Mouse (Mus musculus) gastrocnemius, adult 18-20 months (tissue): ENCODE results near the gene Trpv5. TPM values are rescaled to one million over a fixed set of nuclear protein-coding genes. Genes with fewer than 3 reads are reported as not detected.

Experiments
- DNase-seq: peaks from one replicate; pipeline ENCODE4 v3.0.0; 2021; ENCODE audit warnings: low spot score
- total RNA-seq, 2 experiments: library from RNA; stranded (reverse); gene quantifications; 2 replicates each; pipeline ENCODE4 v1.2.3; 2021

Gene Trpv5
- total RNA-seq, 2 experiments from 2014 or later = not detected

DNA sequence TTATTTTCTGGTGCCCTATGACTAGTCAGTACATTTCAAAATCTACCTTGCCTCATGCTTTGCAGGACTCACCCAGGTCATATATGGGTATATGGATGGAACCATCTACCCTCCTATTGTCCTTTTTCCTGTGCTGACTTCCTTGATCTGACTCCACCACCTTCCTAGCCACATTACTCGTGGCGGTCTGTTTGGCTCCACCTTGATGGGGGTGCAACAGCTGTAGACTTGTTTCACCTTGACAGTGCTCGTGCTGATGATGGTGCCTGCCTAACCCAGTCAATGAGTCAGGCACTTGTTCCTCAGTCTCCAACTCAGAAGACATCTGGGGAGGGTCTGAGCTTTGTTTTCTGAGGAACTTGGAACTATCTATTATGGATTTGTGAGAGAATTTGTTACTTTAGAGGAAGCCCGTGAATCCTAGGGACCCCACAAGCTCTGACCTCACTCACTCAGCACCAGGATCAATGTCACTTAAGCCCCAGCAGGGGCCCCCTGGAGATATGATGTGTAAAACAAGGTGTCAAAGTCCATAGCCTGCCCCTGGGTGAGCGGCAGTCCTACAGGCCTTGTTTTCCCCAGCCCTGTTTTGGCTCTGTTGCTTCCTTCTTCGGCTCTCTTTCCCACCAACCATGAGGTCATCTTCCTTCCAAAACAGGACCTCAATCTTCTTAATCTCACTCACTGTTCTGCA lies 39.2 kb downstream of the Trpv5 start:
- DNase-seq = no peak

DNA sequence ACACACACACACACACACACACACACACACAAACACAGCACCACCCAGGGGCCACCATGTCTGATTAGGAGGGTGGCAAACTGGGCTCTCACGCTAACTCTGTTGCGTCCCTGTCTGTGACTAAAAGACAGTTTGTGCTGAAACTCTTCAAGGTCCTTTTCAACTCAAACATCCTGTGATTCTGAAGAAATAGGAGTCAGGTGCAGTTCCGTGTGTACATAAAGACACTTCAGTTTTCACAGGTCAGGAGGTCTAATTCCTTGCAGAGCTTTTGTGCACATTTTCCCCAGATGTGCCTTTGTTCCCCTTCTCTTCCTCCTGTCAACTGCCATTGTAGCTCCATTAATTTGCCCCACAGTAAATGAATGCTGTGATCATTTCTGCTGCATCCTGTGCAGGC lies 40.1 kb downstream of the Trpv5 start:
- DNase-seq = no peak

DNA sequence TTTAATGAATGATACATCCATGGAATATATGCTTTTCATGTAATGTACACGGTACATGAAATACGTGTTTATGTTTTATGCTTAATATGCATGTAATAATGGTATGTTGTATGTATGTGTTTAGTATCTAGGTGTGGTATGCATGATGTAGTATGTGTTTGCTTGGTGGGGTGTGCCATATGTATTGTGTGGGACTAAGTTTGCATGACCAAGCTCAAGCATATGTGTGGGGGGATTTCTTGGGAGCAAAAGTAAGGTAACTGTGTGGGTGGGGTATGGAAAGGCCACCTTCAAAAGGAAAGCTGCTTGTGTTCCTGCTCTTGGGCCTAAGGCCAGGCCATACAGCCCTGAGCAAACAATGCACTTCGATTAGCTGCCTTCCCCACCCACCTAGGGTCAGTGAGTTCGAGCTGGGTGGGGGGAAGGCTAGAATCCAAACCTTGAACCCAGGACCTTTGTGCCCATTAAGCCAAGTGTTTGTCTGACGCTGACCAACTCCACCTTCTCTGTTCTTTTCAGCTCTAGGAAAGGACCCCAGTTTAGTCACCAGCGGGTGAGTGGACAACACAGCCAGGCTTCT lies 42.6 kb downstream of the Trpv5 start:
- DNase-seq = no peak

DNA sequence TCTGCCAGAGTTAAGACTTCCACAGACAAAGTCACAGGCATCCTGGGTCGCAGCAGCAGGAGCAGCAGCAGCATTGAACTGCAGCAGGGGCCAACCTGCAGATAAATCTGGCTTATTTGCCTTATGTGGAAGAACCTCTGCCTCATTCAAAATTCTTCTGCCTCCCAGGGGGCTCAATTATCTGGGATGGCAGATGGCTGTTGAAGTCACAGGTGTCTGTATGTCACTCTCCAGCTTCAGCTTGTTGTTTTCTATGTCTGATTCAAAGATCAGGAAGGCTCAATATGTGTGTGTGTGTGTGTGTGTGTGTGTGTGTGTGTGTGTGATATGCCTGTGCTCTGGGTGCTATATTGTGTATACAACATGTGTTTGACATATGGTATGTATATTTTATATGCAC lies 43.2 kb downstream of the Trpv5 start:
- DNase-seq = no peak

DNA sequence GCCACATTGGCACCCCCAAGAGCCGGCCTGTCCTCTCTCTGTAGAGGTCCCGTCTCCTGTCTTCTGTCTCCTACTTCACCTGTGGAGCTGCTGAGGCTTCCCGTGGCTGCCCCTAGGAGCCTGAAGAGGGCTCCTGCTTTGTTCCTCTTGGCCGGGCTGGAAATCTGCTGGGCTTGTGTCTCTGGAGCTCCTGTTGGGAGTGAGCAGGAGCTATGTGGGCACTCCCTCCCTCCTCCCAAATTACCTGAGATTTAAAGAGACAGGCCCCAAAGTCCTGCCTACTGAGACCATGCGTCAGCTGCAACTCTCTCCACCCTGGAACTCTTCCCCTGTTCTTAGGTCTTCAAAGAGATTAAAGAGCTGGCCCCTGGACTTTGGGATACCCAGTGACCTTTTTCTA lies 44.4 kb downstream of the Trpv5 start, which contains the start of gene Trpv6:
Gene Trpv6 (minus strand): TSS at position 228 of the 400 bp plus-strand sequence.
- no peak for DNase-seq

DNA sequence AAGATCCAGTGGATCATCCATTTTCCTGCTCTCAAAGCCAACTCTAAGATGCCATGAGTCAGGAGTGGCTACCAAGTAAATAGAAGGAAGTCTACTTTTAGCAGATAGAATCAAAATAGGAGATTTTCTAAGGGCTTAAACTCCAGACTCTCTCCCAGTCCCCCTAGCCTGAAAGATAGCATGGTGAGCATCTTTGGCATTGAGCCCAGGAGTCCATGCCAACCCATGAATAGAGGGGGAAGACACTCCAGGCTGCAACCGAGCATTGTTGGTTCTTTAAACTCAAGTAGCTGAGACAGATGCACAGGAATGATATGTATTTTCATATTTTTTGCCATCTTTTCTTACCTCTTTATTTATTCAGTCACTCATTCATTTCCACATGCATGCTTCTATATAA lies 45.4 kb downstream of the Trpv5 start:
- no peak for DNase-seq

DNA sequence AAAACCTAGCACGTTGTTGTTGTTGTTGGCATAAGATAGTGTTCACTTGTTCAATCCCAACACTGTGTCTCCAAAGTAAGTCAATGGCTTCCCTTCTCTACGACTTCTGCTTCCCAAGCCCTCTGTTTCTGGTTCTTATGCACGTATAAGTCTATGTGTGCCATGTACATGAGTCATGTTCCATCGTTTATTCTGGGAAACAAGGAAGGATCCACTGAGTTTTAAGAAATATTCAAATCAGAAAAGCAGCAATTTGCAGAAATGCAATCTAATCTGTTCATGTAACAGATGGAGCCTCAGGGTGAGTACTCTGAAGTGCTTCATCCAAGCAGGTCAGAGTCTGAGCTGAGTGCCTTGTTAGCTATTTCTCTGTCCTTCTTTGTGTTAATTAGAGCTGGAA lies 49.0 kb downstream of the Trpv5 start:
- no peak for DNase-seq

DNA sequence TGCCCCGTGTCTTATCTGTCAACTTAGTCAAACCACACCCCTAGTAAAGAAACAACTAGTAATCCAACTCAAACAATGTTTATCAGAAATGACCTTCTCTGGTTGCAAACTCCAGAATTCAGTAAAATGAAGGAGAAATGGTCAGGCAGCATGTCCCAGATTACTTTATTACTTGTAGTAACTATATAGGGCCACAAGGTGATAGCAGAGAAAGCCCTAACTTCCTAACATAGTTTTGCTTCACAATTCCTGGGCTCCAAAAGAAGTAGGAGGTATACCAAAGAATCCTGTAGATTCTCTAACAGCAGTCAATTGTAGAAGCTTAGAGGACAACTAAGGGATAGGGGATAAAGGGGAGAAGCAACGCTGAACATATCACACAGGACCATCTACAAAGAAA lies 49.8 kb downstream of the Trpv5 start:
- DNase-seq = no peak

DNA sequence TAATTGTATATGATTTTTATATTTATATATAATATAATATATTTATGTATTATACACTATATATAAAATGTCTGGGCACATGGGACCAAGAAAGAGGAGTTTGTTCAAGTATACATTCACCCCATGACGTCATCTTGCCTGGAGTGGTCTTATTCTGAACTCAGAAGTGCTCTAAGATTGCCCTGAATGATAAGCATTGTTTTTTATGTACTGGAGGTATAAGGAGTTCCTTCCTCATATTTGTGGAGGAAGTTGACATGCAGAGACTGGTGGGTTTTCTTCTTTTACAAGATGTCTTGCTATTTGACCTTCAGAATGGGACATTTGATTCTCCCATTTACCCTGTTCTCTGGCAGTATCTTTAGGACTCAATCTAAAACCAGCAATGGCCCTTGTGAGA lies 52.4 kb downstream of the Trpv5 start:
- no peak for DNase-seq

DNA sequence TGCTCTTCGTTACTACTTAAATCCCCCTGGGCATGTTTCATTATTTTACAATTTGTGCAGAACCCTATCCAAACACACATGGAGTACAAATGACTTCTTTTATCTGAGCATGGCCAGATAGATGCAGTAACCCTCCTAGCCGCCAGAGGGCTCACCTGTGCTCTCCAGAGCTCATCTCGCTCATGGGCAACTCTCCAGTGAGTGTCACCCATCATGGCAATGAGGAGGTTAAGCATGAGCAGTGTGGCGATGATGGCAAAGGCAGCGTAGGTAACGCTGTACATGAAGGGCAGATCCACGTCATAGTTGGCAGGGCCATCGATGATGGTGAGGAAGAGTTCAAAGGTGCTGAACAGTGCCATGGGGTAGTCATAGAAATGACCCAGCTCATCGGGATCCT lies 57.9 kb downstream of the Trpv5 start:
- no peak for DNase-seq

DNA sequence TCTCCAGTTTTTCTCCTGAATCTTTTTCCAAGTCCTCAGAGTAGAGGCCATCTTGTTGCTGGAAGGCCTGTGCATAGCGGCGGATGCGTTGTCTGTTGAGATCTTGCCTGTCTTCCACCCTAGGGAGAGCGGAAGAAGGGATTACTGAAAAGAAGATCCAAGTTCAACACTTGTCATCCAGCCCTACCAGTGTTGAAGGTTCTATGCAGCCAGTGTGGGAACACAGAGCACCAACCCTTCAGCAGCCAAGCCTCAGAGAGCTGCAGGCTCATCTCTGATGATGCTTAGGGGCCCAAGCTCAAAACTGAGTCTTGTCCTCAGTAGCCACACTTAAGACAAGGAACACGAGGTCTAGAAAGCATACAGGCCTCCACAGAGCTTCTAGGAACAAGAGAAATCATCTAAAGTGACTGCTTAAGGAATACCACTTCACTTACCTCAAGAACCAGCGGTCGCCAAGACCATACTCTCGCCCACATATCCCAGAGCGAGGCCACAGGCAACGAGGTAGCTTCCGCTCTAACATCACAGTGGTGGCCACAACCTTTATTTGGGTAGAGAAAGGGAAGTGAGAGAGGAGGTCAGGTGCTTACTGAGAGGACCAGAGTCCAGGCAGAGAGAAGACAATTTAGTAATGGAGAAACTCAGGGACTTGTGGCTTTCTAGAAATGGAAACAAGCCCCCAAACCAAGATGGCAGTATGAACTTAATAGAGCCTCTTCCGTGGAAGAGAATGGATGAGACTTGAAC lies 59.2 kb downstream of the Trpv5 start:
- DNase-seq = no peak

DNA sequence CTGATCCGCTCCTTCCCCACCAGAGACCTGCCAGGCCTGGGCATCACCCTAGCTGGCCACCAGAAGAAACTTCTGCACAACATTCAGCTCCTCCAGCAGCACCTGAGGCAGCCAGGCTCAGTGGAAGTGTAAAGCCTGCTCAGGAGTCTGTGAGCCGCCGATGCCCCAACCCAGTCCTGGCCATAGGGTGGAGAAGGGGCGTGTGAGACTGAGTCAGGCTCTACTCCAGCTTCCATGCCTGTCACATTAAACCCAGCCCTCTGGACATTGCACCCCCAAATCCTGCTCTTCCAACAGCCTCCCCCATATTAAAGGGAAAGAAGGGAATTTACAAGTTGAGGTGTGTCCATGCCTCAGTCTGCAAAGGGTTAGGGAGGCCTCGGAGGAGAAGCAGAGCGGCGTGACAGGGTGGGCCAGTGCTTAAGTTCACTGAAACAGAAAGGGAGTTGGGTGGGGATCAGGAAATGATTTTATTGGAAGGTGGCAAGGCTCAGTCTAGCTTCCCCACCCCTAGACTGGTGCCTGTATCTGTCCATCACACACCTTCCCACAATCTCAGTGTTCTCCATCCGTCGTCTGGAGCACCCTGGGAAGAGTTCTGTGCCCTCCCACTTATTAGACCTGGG lies 60.3 kb downstream of the Trpv5 start:
- DNase-seq = no peak

DNA sequence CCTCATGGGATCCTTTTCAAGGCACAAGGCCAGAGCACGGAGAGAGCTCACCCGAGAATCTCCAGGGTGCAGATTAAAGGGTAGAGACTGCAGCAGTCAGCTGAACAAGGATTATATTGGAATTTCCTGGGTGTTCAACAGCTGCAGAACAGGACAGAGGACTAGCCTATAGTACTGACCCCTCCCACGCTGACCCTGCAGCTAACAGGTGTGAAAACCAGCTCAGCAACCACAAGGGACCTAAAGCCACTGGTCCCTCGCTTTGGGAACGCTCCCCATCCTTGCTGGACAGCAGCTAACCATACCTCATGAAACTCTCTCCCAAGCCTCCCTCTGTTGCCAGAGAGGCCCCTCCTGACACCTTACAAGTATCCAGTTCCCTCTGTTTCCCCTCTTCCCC lies 72.9 kb downstream of the Trpv5 start:
- no peak for DNase-seq

DNA sequence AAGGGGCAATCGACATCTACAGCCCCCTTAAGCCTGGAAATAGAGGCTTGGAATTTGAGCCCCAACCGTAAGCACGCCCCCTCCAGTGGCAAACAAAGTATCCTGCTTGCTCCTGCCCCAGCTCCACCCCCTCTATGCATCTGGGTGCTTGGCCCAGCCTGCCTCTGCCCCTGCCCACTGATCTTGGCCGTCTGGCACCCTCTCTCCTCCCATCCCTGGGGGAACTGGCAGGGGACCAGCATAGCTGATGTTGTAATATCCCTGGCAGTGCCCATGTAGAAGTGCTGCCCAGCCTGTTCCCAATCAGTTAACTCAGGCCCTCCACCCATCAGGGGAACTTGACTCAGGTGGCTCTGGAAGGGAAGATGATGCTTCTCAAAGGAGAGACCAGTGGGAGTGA lies 74.4 kb downstream of the Trpv5 start:
- no peak for DNase-seq

DNA sequence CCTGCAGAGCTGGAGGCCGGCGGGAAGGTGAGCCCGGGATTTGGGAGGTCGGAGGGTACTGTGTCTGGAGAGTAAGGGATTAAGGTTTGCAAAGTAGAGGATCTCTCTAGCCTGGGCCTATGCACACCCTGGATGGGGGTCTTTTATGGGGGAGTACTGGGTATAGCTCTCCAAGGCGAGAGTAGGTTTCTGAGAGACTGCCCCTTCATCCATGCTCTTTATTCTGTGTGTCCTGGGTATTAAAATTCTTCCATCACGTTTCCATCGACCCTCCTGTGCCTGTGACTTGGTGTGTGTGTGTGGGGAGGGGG lies 74.8 kb downstream of the Trpv5 start:
- no peak for DNase-seq

DNA sequence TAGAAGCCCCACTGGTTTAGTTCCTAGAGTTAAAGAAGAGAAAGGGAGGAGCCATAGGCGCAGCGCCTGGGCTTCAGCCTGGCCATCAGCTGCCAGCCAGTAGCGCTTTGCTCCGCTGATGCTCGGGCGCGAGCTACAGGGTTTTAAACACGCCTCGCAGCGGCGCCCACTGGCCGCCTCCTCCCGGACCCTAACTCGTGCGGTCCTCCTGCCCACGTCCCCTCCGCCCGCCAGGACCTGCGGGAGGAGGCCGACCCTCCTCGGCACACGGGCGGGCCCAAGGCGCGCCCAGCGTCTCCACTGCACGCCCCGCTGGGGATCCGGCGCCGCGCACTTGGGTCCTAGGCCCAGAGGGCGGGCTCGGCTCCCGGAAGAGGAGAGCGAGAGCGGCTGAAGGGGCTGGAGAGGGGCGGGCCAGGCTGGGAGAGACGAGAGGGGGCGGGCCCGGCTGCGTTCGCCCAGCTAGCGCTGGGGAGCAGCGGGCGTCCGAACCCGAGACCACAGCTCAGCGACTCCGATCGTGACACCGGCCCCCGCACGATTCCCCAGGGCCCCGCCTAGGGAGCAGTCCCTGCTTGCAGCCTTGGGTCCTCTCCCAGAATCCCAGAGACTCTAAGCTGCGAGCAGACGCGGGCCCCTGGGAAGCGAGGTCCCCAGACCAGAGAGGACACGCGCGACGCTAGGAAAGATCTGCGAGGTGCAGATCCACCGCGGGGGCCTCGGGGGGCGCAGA lies 75.3 kb downstream of the Trpv5 start, which contains the start of gene Ephb6:
Gene Ephb6 (plus strand): TSS at position 422 of the 733 bp plus-strand sequence.
- peak; percentile 25 for DNase-seq

DNA sequence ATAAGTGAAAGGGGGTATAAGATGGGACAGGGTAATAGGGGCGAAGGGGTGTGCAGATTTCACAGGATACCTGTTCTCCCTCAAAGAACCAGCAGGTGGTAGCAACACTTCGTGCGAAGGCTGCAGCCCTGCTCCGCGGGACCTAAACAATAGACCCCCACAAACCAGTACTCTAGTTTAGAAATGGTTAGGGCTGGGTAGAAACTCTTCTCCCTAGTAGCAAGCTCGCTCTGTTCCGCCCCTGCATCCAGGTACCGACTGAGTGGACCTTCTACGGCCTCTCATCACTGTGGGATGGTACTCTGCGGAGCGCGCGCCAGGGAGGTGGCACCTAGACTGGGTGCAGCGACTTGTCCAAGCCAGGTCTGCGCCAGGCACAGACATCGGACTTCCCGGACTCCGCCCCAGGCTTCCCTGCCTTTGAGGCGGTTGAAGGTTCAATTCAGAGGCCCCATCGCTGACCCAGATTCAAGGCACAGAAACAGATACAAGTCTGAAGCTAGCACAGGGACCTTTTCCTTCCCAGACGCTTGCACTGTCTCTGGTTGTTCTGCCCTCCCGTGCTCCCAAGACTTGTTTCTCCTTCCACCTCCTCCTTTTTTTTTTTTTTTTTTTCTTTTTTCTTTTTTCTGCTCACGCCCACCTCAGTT lies 76.0 kb downstream of the Trpv5 start:
- no peak for DNase-seq
